Mouse (Mus musculus) gastrocnemius, postnatal 14 days (tissue): ENCODE results near the gene Pou6f2. TPM values are rescaled to one million over a fixed set of nuclear protein-coding genes. Genes with fewer than 3 reads are reported as not detected.

ENCODE experiments used
- DNase-seq: peaks from one replicate; pipeline ENCODE4 v3.0.0; 2021; ENCODE audit warnings: mixed read lengths
- intact Hi-C: fragments of 180-260 bp; cut with DNase I; formaldehyde crosslinking; loops from one replicate; pipeline ENCODE4 v1.15.1; 2025; ENCODE audit warnings: low total_unique reads
- total RNA-seq, 2 experiments: library from RNA; stranded (reverse); gene quantifications; 2 replicates each; pipeline ENCODE4 v1.2.3; 2021

The Pou6f2 gene
- total RNA-seq, 2 experiments from 2014 or later: not detected

DNA sequence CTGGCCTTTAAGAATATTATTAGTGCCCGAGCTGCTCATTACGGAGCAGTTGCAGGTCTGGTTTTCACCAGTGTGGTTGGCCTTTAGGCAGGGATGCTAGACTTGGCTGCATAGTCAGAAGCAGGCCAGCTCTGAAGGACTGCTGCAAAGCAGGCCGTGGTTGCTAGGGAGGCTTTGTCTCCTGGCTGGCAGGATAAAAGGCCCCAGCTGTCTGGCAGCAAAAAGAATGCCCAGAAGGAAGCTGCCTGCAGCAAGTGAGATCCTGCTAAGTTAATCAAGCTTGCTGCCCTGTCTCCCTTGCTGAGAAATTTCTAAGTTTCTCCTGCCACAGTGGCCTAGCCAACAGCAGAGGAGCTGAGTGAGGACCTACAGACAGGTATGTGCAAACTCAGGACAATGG is 116.4 kb downstream of the Pou6f2 start:
- DNase-seq: no peak
- intact Hi-C loops: no loop called here

DNA sequence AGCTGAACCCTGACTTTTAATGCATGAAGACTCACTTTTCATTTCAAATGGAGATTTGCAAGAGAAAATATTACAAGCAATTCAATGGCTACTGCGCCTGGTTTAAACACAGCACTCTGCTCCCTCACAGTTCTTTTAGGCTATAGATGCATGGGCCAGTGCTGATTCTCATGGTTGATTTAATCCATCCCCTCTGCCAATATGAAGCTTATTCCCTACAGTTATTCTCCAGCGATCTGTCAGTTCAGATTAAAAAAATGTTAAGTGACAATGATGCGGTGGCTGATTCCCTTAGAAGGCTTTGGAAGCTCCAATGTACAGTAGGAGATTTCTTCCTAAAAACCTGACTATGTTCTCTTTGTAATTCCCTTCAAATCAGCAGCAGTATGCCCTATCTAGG is 144.4 kb downstream of the Pou6f2 start:
- intact Hi-C loops: no loop called here
- DNase-seq: no peak

DNA sequence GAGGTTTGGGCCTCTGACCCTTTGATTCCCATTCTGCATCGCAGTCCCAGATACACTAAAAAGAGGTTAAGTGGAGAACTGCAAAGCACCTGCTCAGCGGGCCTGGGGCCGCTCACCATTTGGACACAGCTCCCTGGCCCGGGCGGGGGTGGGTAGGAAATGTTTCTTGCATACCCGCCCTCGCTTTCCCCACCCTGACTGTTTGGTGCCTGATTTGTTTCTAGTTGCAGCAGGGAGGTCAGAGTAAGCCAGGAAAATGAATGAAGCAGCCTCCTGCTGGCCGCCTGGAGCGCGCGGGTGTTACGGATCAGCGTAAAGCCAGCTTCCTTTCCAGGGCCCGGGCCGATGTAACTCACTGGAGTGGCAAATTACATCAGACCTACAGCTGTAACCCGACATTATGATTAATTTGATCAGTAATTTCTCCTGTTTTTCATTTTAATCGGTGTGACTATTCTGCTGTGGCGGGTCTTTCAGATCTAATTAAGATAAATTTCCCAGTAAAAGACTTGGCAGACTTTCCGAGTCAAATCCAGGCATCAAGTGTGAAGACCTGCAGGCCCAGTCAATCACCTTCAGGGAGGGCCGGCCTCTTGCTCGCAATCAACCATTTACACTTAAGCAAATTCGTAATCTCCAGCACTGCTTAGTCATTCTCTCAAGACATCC is 178.8 kb downstream of the Pou6f2 start:
- intact Hi-C loops: no loop called here
- peak; percentile 5 for DNase-seq

DNA sequence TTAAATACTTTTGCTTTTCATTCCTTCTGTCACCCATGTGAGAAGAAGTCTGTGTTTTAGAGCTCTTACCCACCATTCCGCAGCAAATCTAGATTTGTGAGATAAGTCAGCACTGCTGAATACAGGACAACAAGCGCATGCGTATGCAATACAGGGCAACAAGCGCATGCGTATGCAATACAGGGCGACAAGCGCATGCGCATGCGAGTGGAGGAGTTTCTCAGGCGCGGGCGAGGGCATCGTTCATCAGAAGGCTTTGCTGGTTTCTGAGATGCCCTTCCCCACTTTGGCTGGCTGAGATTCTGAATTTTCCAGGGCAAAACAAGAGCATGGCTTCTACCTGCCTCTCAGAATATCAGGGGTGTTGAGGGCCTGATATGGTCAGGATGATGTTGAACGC is 186.2 kb downstream of the Pou6f2 start:
- intact Hi-C loops: no loop called here

DNA sequence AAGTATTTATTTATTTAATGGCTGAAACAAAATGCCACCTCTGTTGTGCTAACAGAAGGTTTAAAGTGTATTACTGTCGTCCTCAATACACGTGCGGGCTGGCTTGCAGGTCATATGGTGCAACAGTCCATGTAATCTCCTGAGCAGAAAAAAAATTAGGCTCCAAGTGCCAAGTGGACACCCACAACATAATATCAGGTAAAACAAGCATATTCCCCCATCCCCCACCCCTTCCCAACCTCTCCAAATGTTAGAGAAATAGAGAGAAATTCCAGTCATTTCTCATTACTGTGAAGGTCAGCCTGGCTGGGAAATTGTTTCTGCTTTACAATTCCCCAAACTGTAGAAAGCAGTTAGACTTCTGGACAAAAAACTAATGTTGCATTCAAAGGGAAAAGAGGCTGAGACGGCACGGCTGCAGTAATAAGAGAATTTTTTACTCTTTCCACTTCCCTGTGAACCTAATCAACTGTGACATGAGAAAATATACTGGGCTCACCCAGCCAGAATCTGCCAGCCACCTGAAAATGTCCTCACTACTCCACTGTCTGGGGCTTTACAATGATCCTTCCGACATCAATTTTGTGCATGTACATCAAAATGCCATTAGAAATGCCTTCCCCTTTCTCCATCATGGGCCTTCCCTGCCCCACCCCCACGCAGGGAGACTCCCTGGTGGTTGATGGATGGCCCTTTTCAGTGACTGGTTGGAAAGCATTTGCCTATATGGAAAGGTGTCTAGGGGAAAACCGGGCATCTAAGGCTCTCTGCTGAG is 192.8 kb downstream of the Pou6f2 start:
- intact Hi-C loops: no loop called here
- no peak for DNase-seq

More for the DNA sequence above, 186.2 kb downstream of the Pou6f2 start:
- no peak for DNase-seq

DNA sequence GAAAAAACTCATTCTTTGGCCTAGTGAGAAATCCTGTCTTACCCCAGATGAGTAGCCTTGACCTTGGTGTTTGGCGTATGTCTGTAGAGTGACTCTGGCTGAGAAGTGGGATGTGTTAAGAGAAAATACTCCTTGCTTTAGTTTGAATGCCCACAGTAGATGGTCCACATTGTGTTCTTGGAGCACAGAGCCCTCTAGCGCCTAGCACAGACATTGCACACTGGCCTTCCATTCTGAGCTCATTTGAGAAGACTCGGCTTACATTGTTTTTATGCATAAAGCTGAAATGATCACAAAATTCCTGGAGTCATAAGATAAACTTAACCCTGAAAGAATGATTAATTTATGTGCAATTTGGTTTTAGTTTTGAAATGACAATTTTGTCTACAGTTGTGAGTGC is 223.5 kb downstream of the Pou6f2 start:
- DNase-seq: no peak
- intact Hi-C loops: no loop called here

DNA sequence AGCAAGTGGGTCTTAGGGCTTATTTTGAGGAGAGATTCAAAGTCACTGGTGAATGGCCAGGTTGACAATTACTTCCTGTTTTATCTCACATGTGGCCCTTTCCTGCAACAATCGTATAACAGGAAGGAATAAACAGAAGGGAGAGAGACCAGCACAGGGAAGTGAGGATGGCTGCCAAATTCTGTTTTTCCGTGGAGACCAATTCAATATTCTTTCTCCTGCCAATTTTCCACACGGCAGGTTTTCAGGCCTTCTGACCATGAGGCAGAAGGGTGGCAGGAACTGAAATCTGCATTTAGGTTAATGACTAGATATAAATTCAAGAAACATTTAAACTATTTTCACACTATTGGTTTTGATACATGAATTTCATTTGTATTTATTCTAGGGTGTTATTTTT is 224.5 kb downstream of the Pou6f2 start:
- no peak for DNase-seq
- intact Hi-C loops: no loop called here

DNA sequence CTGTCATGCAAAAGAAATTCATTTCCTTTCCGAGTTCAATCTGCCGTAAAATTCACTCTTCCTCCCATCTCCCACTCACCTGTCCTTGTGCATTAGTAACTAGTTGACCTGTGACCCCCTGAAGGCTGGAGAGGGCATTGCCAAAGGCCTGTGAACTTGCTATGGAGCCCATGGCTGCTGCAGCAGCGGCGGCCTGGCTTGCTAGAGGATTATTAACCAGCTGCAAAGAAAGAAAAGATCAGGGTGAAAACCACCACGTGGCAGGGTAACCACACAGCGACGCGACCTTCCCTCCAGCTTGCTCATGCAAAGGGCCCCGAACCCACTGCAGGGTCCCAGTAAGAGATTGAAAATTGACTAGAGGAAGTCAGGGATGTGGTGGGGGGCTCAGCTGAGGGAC is 225.2 kb downstream of the Pou6f2 start:
- no peak for DNase-seq
- intact Hi-C loops: no loop called here

DNA sequence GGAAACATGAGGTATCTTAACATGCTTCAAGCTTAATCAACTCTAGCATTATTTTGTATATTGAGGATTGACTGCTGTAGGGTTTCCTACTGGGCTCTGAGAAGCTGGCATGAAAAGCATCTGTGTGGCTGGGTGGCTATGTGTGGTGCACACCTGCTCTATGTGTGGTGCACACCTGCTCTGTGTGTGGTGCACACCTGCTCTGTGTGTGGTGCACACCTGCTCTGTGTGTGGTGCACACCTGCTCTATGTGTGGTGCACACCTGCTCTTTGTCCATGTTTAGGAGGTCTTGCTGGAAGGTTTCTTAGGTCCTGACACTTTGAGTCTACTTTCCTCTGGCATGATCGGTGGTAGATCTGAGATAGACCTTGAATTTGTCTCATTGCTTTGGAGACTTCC is 233.3 kb downstream of the Pou6f2 start:
- DNase-seq: no peak
- intact Hi-C loops: no loop called here

DNA sequence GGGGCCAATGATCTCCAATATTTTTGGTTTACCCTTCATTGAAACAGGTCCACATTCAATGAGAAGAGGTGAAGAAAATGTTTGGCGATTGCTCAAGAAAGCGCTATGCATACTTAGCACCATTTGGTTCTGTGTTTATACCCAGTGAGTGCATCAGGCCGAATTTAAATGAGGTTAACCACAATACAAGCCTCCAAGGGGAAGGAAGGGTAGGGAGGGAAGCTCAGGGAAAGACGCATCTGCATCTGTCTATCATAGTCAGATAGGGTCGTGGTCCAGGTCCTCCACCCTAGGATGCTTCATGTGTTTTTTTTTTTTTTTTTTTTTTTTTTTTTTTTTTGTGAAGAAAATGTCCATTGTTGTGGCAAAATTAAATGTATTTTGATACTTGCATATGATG is 236.9 kb downstream of the Pou6f2 start:
- no peak for DNase-seq
- intact Hi-C loops: no loop called here

DNA sequence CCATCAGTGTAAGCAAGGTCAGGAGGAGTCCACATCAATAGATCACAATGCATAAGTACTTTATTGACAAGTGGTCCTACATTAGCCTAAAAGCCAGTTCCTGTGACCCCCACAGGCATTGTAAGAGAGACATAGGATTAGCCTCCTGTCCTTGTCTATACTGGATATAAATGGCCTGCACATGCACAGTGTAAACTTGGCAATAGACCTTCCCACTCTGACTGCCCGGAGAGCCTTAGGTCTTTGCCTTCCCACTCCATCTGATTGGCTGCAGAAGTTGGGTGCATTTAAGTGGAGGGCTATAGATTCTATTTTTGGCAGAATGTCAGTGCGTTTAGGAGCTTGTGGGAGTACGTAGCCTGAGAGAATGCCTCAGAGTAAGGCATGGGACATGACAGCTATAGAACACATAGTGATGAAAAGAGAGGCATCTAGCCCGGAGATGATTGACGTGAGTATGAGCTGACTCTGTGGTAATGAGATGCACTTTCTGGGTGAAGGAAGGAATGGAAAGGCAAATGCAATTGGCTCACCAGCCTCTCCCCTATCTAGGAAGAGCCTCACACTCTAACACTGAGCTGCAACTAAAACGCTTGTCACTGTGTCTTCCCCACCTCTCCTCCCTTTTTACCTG is 243.4 kb downstream of the Pou6f2 start:
- intact Hi-C loops: no loop called here
- DNase-seq: no peak

DNA sequence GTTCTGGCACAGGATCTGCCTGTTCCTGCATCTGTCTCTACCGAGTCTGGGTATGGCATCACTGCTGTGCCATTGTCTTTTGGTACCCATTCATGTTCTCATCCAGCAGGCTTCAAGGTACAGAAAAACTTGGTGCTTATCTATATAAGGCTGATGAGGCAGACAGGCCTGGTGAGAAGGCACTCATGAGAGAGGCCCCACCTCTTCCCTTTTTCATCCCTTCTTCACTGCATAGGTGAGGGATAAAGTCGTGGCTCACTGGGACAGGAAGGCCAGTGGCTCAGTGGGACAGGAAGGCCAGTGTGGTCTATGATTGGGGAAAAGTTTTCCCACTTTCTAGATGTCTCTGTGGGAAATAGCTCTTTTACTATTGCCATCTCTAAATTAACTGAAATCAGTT is 263.8 kb downstream of the Pou6f2 start:
- no peak for DNase-seq
- intact Hi-C loops: no loop called here

DNA sequence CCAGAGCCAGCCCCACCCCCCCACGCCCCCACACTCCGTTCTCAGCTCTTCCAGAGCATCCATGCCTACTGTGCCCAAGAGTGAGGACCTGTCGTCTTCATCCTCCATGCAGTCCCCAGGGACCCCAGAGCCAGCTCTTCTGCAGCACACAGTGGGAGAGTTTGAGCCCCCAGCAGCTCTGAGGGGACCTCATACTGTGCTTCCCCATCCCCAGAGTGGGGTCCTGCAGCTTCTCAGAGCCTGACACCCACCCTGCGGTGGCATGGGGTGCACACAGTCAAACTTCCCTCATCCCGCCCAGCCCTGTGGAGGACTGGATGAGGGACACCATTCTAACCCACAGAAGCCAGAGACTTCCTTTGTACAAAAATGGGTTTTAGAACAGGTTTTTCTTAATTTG is 264.3 kb downstream of the Pou6f2 start:
- intact Hi-C loops: no loop called here
- no peak for DNase-seq

DNA sequence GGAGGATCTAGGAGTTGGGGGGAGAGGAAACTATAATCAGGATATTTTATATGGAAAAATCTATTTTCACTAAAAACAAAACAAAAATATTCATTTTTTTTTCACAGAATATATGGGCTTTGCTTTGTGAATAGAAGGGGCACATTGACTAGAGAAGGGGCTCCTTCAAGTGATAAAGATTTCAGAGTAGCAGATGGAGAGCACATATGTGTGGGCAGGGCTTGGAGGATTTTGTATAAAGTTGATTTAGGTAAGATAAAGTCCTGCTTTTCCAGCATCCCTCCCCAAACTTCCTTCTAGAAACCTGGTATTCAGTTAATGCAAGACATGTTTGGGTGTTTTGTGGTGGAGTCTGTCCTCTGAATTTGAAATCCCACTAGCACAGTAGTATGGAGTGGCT is 266.2 kb downstream of the Pou6f2 start:
- intact Hi-C loops: no loop called here
- DNase-seq: no peak

DNA sequence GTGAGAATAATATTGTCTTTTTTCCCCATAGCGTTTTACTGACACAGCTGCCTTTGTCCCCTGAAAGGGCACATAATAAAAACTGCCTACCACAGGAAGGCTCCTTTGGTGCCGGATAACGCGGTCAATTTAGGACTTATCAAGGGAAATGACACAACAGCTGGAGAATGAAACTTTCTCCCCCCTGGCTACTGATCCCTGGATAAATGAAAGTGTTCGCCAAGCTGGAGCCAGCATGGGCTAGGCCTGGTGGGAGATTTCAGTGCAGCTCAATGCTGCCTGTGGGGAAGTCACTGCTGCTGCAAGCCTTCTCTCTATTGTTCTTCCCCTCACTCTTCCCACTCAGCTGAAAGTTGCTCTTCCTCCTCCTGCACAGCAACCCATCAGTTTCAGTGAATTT is 267.8 kb downstream of the Pou6f2 start:
- intact Hi-C loops: no loop called here
- no peak for DNase-seq

DNA sequence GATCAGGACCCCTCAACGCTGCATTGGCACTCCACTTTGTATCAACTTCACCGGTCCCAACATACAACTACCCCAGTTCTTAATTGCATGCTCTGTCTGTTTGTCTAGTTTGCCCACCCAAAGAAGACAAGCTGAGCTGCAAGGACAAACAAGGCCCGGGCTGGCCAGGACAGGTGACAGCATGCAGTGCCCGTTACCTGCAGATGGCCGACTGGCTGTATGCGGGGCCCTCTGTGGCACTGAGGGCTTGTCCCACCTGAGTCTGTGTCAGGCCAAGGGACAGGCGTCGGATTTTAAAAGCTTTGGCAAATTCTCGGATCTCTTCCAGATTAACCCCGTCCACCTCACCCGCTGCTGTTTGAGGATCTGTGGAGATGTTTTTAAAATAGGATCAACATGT is 268.7 kb downstream of the Pou6f2 start:
- intact Hi-C loops: no loop called here
- no peak for DNase-seq

DNA sequence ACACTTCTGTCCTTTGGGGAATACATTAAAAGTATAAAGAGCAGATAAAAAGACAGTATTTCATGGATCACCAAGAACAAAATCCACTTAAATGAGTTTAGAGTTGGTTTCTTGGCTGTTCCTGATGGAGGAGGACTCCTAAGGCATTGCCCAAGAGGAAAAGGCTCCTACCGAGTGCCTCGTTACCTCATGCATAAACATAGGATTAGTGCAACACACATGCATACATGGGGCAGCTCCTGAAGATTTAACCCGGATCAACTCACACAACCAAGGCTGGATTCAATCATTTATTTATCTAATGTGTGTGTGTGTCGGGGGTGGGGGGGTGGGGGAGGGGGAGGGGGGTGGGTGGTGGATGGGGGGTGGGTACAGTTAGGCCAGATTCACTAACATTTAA is 269.4 kb downstream of the Pou6f2 start:
- DNase-seq: no peak
- intact Hi-C loops: no loop called here

DNA sequence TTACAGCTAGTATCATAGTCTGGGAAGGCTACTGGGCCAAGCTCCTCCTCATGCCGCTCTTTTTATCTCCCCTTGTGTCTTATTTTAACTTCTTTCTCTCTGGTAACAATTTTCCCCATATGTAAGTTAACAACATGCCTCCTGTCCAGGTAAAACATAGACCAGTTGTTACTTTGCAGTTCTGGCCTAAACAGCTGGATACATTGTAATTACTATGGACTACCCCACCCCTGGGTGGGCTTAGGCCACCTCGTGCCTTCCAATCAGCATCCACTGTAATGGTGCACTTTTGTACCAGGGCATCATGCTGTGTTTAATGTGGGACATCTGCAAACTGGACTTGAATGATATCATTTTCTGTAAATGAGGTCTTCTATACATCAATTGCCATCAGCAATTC is 271.4 kb downstream of the Pou6f2 start:
- intact Hi-C loops: no loop called here
- no peak for DNase-seq

DNA sequence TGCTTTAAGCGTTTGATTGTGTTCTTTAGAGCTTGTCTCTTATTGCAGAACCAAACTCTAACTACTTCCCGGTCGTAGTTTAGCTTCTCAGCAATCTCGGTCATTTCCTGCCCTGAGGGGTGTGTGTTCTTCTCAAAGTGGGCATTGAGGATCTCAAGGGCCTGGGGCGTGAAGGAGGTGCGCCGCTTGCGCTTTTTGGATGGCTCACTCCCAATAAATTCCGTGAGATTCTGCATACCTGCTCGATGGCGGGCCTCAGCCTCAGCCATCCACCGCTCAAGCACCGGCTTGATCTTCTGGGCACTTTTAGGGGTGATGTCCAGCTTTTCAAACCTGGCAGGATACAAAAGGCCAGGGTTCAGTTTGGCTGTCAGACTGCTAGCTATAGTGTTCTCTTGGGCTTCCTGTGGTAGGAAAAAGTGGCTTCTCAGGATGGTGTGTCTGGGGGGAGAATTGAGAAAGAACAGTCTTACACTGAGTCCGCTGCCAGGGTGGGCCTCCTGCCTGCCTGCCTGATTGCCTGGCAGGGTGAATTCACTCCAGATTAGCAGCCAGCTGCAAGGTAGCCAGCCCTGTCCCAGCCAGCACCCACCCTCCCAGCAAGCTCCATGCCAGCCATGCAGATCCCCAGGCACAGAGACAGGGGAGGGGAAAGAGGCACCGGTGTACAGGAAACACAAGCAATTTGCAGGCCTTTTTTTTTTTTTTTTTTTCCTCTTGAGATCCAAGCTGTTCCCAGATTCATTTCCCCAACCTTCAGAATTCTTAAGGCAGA is 272.1 kb downstream of the Pou6f2 start:
- intact Hi-C loops: no loop called here
- no peak for DNase-seq

DNA sequence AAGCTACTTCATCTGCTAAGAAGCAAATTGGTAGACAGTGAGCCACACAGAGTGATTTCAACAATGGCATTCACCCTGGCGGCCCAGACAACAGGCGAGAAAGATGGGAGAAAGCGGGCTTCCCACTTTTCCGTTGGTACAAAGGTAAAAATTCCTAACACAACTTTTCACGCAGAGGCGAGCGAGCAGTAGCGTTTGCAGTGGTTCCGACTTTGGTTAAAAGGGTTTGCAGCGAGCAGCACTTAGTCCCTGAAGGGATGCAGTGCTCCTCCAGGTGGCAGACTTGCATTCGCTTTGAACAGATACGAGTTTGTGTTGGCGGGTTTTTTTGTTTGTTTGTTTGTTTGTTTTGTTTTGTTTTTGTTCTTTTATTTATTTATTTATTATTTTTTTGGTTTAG is 273.1 kb downstream of the Pou6f2 start:
- peak; percentile 23 for DNase-seq
- intact Hi-C loops: no loop called here
